Mouse (Mus musculus) heart, postnatal 0 days (tissue): ENCODE measurements at regions not wholly inside any gene's neighbourhood (a gene's known extent, or its start where the extent isn't known, plus 50 kb on each side); places are given as distances from the start of the nearest gene placed in this dataset.

ENCODE experiments used
- ATAC-seq: fragments of 200-750 bp; cut with Nextera tagmentation; 2 replicates; pipeline ENCODE4 v1.8.0; 2017; ENCODE audit warnings: low read depth, moderate number of reproducible peaks, moderate library complexity; ENCODE audit not compliant: insufficient read depth
- DNase-seq: peaks from one replicate; pipeline ENCODE4 v3.0.0-alpha.2; 2016; ENCODE audit warnings: low spot score
- H3K27ac ChIP-seq: fragments of 300-500 bp; sonication (generic); 2 replicates; pipeline ENCODE4 v1.5.1; 2014; ENCODE audit warnings: low read depth, mild to moderate bottlenecking
- H3K27me3 ChIP-seq: fragments of 300-500 bp; sonication (generic); 2 replicates; pipeline ENCODE4 v1.6.1; 2014; ENCODE audit warnings: low read length, mixed read lengths; ENCODE audit not compliant: control insufficient read depth, insufficient read depth
- H3K36me3 ChIP-seq: fragments of 300-500 bp; sonication (generic); replicated peaks from 2 replicates; pipeline ENCODE4 v1.6.1; 2014; ENCODE audit warnings: low read length, mixed read lengths; ENCODE audit not compliant: control insufficient read depth, insufficient read depth
- H3K4me1 ChIP-seq: fragments of 300-500 bp; sonication (generic); 2 replicates; pipeline ENCODE4 v1.6.1; 2014; ENCODE audit warnings: antibody characterized with exemption; ENCODE audit not compliant: control insufficient read depth, insufficient read depth
- H3K4me2 ChIP-seq: fragments of 300-500 bp; sonication (generic); 2 replicates; pipeline ENCODE4 v1.6.1; 2014; ENCODE audit warnings: low read depth, mild to moderate bottlenecking, low read length, moderate library complexity
- H3K4me3 ChIP-seq: fragments of 300-500 bp; sonication (generic); 2 replicates; pipeline ENCODE4 v1.5.1; 2014; ENCODE audit warnings: low read depth, low read length
- H3K9ac ChIP-seq: fragments of 300-500 bp; sonication (generic); replicated peaks from 2 replicates; pipeline ENCODE4 v1.6.1; 2014; ENCODE audit warnings: low read depth, low read length, mixed read lengths
- H3K9me3 ChIP-seq: fragments of 300-500 bp; sonication (generic); replicated peaks from 2 replicates; pipeline ENCODE4 v1.6.1; 2016; ENCODE audit warnings: low read length; ENCODE audit not compliant: control insufficient read depth
- CTCF ChIP-seq: IDR thresholded peaks from 2 replicates; pipeline ENCODE4 v1.5.1; 2016; ENCODE audit warnings: antibody characterized with exemption, control low read depth, low read depth
- EP300 ChIP-seq: IDR thresholded peaks from 2 replicates; pipeline ENCODE4 v1.6.1; 2016; ENCODE audit warnings: antibody characterized with exemption, low read depth
- WGBS: fragments of 180-500 bp; shearing (Covaris S2); extraction: QIAGEN DNeasy Blood & Tissue Kit; methylation state at CpG from one replicate; pipeline ENCODE4 v1.1.7; 2014; 5-methylcytosine and 5-hydroxymethylcytosine counted together

DNA sequence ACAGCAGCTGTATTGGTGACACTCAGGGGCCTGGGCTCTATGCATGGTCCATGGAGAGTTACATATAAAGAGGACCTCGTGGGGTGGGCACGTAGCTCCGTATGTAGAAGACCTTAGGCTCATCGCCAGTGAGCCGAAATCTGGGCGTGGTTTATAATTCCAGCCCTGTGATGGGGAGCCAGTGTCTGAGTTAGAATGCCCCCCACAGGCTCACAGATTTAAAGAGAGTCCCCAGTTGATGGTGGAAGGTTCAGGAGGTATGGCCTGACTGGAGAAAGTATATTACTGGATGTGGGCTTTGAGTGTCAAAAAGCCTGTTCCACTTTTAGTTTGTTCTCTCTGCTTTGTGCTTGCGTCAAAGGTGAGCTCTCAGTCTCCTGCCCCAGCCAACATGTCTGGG lies 54.8 kb downstream of the 1700122O11Rik start:
- no peak overlapping the region for H3K27ac ChIP-seq
- no peaks in the 10 kb centered on the region for H3K27me3 ChIP-seq
- no peak overlapping the region for H3K4me3 ChIP-seq
- no peak overlapping the region for H3K9ac ChIP-seq
- peaks cover 4% of the 10 kb centered on the region; the same call in 1 of the 2 replicates for H3K4me1 ChIP-seq
- no peaks in the 10 kb centered on the region for H3K36me3 ChIP-seq
- TF ChIP-seq EP300 (no peak), CTCF (no peak)
- no peak overlapping the region for H3K4me2 ChIP-seq
- H3K9me3 ChIP-seq: no peaks in the 10 kb centered on the region
- DNase-seq (no peak), ATAC-seq (no peak)
- WGBS: 86% methylated on average over 7 of the region's 7 CpGs

DNA sequence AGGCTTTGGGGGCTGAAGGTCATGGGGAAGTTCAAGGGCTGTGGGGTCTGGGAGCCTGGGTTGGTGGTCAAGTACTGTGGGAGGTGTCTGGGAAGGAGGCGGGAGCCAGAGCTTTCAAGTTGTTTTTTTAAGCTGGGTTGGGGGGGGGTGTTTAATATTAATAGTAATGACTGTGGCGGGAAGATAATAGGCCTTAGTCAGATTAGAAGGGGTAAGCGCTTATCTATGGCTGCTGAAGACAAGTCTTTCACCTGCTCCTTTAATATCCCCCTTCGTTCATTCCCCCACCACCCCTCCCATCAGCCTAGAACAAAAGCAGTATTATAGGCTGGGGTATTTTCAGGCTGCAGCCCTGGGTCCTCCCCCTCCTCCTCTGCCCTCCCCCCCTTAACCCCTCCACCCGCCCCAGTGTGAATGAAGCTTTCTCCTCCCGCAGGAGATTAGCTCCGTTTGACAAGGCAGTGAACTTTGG lies 56.5 kb downstream of the 1700122O11Rik start:
- H3K27me3 ChIP-seq: no peaks in the 10 kb centered on the region
- TF ChIP-seq EP300: no peak
- TF ChIP-seq CTCF: no peak
- H3K36me3 ChIP-seq: no peaks in the 10 kb centered on the region
- DNase-seq: no peak
- no peak for ATAC-seq
- WGBS: 30% methylated on average over 7 of the region's 7 CpGs
- H3K4me3 ChIP-seq: no peak overlapping the region
- H3K4me1 ChIP-seq: peaks cover 5% of the 10 kb centered on the region; the same call in 1 of the 2 replicates
- no peak overlapping the region for H3K9ac ChIP-seq
- H3K27ac ChIP-seq: no peak overlapping the region
- no peaks in the 10 kb centered on the region for H3K9me3 ChIP-seq
- H3K4me2 ChIP-seq: no peak overlapping the region

DNA sequence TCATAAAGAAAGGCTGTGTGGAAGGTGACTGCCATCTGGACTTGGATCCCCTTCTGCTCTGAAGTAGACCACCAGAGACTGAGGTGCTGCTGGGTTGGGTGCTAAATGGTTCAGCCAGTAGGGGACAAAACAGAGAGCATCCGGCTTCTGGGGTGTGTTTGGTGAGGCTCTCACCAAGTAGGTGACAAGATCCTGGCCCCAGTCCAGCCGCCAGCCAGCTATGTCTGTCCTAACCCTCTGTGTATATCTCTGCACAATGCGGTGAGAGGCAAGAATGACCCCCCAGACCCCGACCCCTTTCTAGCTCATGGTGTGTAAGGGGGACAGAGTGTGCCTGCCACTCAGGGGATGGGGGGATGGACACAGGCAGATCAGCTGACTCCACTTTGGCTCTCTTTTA lies 54.8 kb upstream of the Foxp4 start:
- no peaks in the 10 kb centered on the region for H3K27me3 ChIP-seq
- ATAC-seq (no peak), DNase-seq (peak; percentile 46)
- peaks cover 22% of the 10 kb centered on the region for H3K4me1 ChIP-seq
- H3K9me3 ChIP-seq: no peaks in the 10 kb centered on the region
- no peak overlapping the region for H3K27ac ChIP-seq
- H3K9ac ChIP-seq: no peak overlapping the region
- H3K36me3 ChIP-seq: no peaks in the 10 kb centered on the region
- H3K4me2 ChIP-seq: no peak overlapping the region
- H3K4me3 ChIP-seq: no peak overlapping the region
- WGBS: 22% methylated on average over 4 of the region's 4 CpGs
- TF ChIP-seq EP300: no peak
- TF ChIP-seq CTCF: no peak

DNA sequence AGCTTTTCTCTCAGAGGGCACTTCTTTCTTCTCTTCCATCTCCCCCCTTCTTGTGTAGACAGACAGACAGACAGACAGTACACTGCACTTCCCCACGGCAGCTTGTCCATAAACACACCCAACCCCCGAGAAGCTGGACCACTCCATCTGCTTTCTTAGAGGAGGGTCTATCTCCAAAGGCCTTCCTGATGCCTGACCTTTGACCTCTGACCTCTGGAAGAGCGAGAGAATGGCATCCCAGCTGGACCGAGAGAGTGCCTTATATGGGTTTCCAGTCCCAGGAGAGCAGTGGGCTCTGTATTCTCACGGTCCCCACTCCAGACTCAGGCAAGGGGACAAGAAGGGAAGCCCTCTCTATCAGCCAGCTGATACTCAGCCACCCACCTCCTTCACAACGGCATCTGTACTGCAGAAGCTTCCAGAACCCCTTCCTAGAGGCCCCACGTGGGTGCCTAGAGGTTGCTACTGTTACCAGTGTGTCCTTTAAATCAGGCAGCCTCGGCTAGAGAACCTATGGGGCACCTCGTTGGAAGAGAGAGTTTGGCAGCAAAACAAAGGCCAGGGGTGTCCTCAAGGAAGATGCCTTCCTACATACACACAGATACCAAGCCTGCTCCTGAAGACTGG lies 54.1 kb upstream of the Foxp4 start:
- Histone ChIP-seq H3K27me3 (no peaks in the 10 kb centered on the region), H3K27ac (no peak overlapping the region), H3K9ac (no peak overlapping the region), H3K4me2 (no peak overlapping the region), H3K4me3 (no peak overlapping the region), H3K9me3 (no peaks in the 10 kb centered on the region), H3K36me3 (no peaks in the 10 kb centered on the region), H3K4me1 (peaks cover 27% of the 10 kb centered on the region)
- DNase-seq (no peak), ATAC-seq (no peak)
- whole genome bisulfite sequencing: 31% methylated on average over 9 of the region's 9 CpGs
- TF ChIP-seq EP300: no peak
- TF ChIP-seq CTCF: no peak

DNA sequence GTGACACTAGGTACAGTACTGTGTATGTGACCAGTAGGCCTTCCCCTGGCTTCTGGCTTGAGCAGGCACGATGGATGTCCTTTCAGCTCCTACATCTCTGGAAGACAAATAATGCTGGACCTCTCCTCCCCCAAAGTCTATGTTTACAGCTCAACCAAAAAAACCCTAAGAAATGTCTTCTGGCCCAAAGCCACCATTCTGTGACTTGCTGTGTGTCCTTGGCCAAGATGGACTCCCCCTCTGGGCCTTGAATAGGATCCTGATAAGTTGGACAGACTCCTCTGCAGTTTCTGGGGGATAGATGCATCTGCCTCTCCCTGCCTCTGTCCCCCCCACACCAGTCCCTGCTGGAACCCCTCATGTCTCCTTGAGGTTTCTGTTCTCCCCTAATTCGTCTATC lies 53.6 kb upstream of the Foxp4 start:
- Histone ChIP-seq H3K9me3 (no peaks in the 10 kb centered on the region), H3K4me3 (no peak overlapping the region), H3K4me2 (no peak overlapping the region), H3K4me1 (peaks cover 30% of the 10 kb centered on the region), H3K36me3 (no peaks in the 10 kb centered on the region), H3K27ac (no peak overlapping the region), H3K27me3 (no peaks in the 10 kb centered on the region), H3K9ac (no peak overlapping the region)
- WGBS: 76% methylated on average over 2 of the region's 2 CpGs
- ATAC-seq: no peak
- TF ChIP-seq CTCF (no peak), EP300 (no peak)
- DNase-seq: no peak

DNA sequence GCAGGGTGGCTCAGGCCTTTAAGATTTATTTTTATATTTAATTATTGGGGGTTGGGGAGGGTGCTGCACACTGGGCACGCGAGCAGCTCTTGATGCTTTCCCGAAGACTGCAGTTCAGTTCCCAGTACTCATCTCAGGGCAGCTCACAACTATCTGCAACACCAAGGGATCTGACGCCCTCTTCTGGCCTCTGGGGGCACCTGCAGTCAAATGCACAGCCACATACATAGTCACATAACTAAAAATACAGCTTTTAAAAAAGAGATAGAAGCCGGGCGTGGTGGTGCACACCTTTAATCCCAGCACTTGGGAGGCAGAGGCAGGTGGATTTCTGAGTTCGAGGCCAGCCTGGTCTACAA lies 52.5 kb upstream of the Foxp4 start:
- Histone ChIP-seq H3K4me3 (no peak overlapping the region), H3K27ac (peak overlapping the region; percentile 79; the same call in 1 of the 2 replicates), H3K4me2 (no peak overlapping the region), H3K27me3 (no peaks in the 10 kb centered on the region), H3K36me3 (no peaks in the 10 kb centered on the region), H3K4me1 (peaks cover 30% of the 10 kb centered on the region), H3K9me3 (no peaks in the 10 kb centered on the region), H3K9ac (no peak overlapping the region)
- no peak for ATAC-seq
- DNase-seq: no peak
- 94% methylated on average over 7 of the region's 7 CpGs for WGBS
- no peak for TF ChIP-seq CTCF
- no peak for TF ChIP-seq EP300
